Mouse (Mus musculus): Measurements from ENCODE around the gene Cmss1. TPM values are rescaled to one million over a fixed set of nuclear protein-coding genes. Genes with fewer than 3 reads are reported as not detected.

Gene Cmss1
- polyA plus RNA-seq, 1 experiment from 2014 or later: 19.1 TPM

GRCm38 (mm10) chr16:57437523-57438287, 169.0 kb downstream of the Cmss1 start:
- no peak overlapping the region for H3K9ac ChIP-seq (replicated peaks)
- H3K9me3 ChIP-seq (ENCODE audit: low read length): no peaks in the 10 kb centered on the region
- no peak overlapping the region for H3K4me3 ChIP-seq (ENCODE audit: low read depth, low read length)
- DNase-seq (no peak), ATAC-seq (no peak)
- no peaks in the 10 kb centered on the region for H3K27me3 ChIP-seq (ENCODE audit: insufficient read depth, low read length)
- H3K36me3 ChIP-seq (replicated peaks; ENCODE audit: insufficient read depth, low read length): no peaks in the 10 kb centered on the region
- no peak for TF ChIP-seq EP300 (IDR thresholded peaks at IDR 0.05; ENCODE audit: low read depth)
- TF ChIP-seq CTCF (IDR thresholded peaks at IDR 0.05; ENCODE audit: low read depth): no peak
- H3K4me2 ChIP-seq (ENCODE audit: low read depth, low read length): no peak overlapping the region
- peaks cover 4% of the 10 kb centered on the region; the same call in 1 of the 2 replicates for H3K4me1 ChIP-seq (ENCODE audit: insufficient read depth)
- 83% methylated on average over 11 of the region's 11 CpGs for WGBS (ENCODE audit: insufficient replicate concordance)
- H3K27ac ChIP-seq (ENCODE audit: low read depth): no peak overlapping the region

- ATAC-seq (no peak; the same call in 1 of the 2 replicates), DNase-seq (no peak)
- Histone ChIP-seq H3K36me3 (replicated peaks; ENCODE audit: insufficient read depth, low read length) (no peaks in the 10 kb centered on the region), H3K27me3 (ENCODE audit: insufficient read depth, low read length) (no peaks in the 10 kb centered on the region), H3K9ac (replicated peaks) (no peak overlapping the region), H3K4me2 (ENCODE audit: low read depth, low read length) (no peak overlapping the region), H3K4me1 (ENCODE audit: insufficient read depth) (peaks cover 4% of the 10 kb centered on the region; the same call in 1 of the 2 replicates), H3K9me3 (ENCODE audit: low read length) (no peaks in the 10 kb centered on the region), H3K4me3 (ENCODE audit: low read depth, low read length) (no peak overlapping the region), H3K27ac (ENCODE audit: low read depth) (no peak overlapping the region; the same call in 1 of the 2 replicates)
- 33% methylated on average over 3 of the region's 3 CpGs for WGBS (ENCODE audit: insufficient replicate concordance)
- TF ChIP-seq CTCF (IDR thresholded peaks at IDR 0.05; ENCODE audit: low read depth): no peak
- no peak for TF ChIP-seq EP300 (IDR thresholded peaks at IDR 0.05; ENCODE audit: low read depth)
Measured at GRCm38 (mm10) chr16:57434640-57435039, 172.0 kb downstream of the Cmss1 start.

- no peak overlapping the region for H3K4me3 ChIP-seq (ENCODE audit: low read depth, low read length)
- ATAC-seq (no peak), DNase-seq (no peak)
- no peak overlapping the region for H3K4me2 ChIP-seq (ENCODE audit: low read depth, low read length)
- no peaks in the 10 kb centered on the region for H3K36me3 ChIP-seq (replicated peaks; ENCODE audit: insufficient read depth, low read length)
- H3K27me3 ChIP-seq (ENCODE audit: insufficient read depth, low read length): no peaks in the 10 kb centered on the region
- no peak overlapping the region for H3K27ac ChIP-seq (ENCODE audit: low read depth)
- H3K9ac ChIP-seq (replicated peaks): no peak overlapping the region
- 73% methylated on average over 6 of the region's 6 CpGs for WGBS (ENCODE audit: insufficient replicate concordance)
- peaks cover 4% of the 10 kb centered on the region; the same call in 1 of the 2 replicates for H3K4me1 ChIP-seq (ENCODE audit: insufficient read depth)
- TF ChIP-seq EP300 (IDR thresholded peaks at IDR 0.05; ENCODE audit: low read depth) (no peak), CTCF (IDR thresholded peaks at IDR 0.05; ENCODE audit: low read depth) (no peak)
- H3K9me3 ChIP-seq (ENCODE audit: low read length): no peaks in the 10 kb centered on the region
Measured at GRCm38 (mm10) chr16:57433671-57434070, 173.0 kb downstream of the Cmss1 start.

- Histone ChIP-seq H3K27me3 (ENCODE audit: insufficient read depth, low read length) (no peaks in the 10 kb centered on the region), H3K9ac (replicated peaks) (no peak overlapping the region), H3K36me3 (replicated peaks; ENCODE audit: insufficient read depth, low read length) (no peaks in the 10 kb centered on the region), H3K4me3 (ENCODE audit: low read depth, low read length) (no peak overlapping the region), H3K9me3 (ENCODE audit: low read length) (no peaks in the 10 kb centered on the region), H3K4me1 (ENCODE audit: insufficient read depth) (peaks cover 4% of the 10 kb centered on the region; the same call in 1 of the 2 replicates), H3K27ac (ENCODE audit: low read depth) (no peak overlapping the region), H3K4me2 (ENCODE audit: low read depth, low read length) (no peak overlapping the region)
- TF ChIP-seq CTCF (IDR thresholded peaks at IDR 0.05; ENCODE audit: low read depth) (no peak), EP300 (IDR thresholded peaks at IDR 0.05; ENCODE audit: low read depth) (no peak)
- WGBS (ENCODE audit: insufficient replicate concordance): 58% methylated on average over 4 of the region's 4 CpGs
- DNase-seq (no peak), ATAC-seq (no peak)
Measured at GRCm38 (mm10) chr16:57433173-57433572, 173.5 kb downstream of the Cmss1 start.

GRCm38 (mm10) chr16:57431294-57431693, 175.4 kb downstream of the Cmss1 start:
- no peaks in the 10 kb centered on the region for H3K27me3 ChIP-seq (ENCODE audit: insufficient read depth, low read length)
- TF ChIP-seq CTCF (IDR thresholded peaks at IDR 0.05; ENCODE audit: low read depth): no peak
- no peak for TF ChIP-seq EP300 (IDR thresholded peaks at IDR 0.05; ENCODE audit: low read depth)
- no peaks in the 10 kb centered on the region for H3K36me3 ChIP-seq (replicated peaks; ENCODE audit: insufficient read depth, low read length)
- no peak overlapping the region for H3K9ac ChIP-seq (replicated peaks)
- ATAC-seq (no peak), DNase-seq (no peak)
- peaks cover 4% of the 10 kb centered on the region; the same call in 1 of the 2 replicates for H3K4me1 ChIP-seq (ENCODE audit: insufficient read depth)
- 58% methylated on average over 3 of the region's 3 CpGs for WGBS (ENCODE audit: insufficient replicate concordance)
- H3K4me2 ChIP-seq (ENCODE audit: low read depth, low read length): no peak overlapping the region
- H3K4me3 ChIP-seq (ENCODE audit: low read depth, low read length): no peak overlapping the region
- no peaks in the 10 kb centered on the region for H3K9me3 ChIP-seq (ENCODE audit: low read length)
- H3K27ac ChIP-seq (ENCODE audit: low read depth): no peak overlapping the region

GRCm38 (mm10) chr16:57428977-57429376, 177.7 kb downstream of the Cmss1 start:
- Histone ChIP-seq H3K4me3 (ENCODE audit: low read depth, low read length) (no peak overlapping the region), H3K4me1 (ENCODE audit: insufficient read depth) (no peaks in the 10 kb centered on the region; the same call in 1 of the 2 replicates), H3K27me3 (ENCODE audit: insufficient read depth, low read length) (no peaks in the 10 kb centered on the region), H3K27ac (ENCODE audit: low read depth) (no peak overlapping the region), H3K36me3 (replicated peaks; ENCODE audit: insufficient read depth, low read length) (no peaks in the 10 kb centered on the region), H3K4me2 (ENCODE audit: low read depth, low read length) (no peak overlapping the region), H3K9me3 (ENCODE audit: low read length) (no peaks in the 10 kb centered on the region), H3K9ac (replicated peaks) (no peak overlapping the region)
- WGBS (ENCODE audit: insufficient replicate concordance): 74% methylated on average over 5 of the region's 5 CpGs
- ATAC-seq: no peak
- TF ChIP-seq EP300 (IDR thresholded peaks at IDR 0.05; ENCODE audit: low read depth) (no peak), CTCF (IDR thresholded peaks at IDR 0.05; ENCODE audit: low read depth) (no peak)
- no peak for DNase-seq

Measured in liver, postnatal 0 days (tissue).